Mouse (Mus musculus) cortical plate, adult 2 months (tissue): ENCODE results near the gene Ppp2r5d.

Experiments
- CTCF ChIP-seq: fragments of 200-500 bp; IDR thresholded peaks from 2 replicates; pipeline ENCODE4 v1.5.1; 2011; ENCODE audit warnings: mild to moderate bottlenecking, control low read depth, low read length; ENCODE audit not compliant: insufficient read depth; ENCODE audit errors: extremely low read depth
- POLR2A ChIP-seq: fragments of 200-500 bp; IDR thresholded peaks from 2 replicates; pipeline ENCODE4 v1.6.1; 2011; ENCODE audit warnings: mild to moderate bottlenecking, low read length, control low read depth; ENCODE audit not compliant: insufficient read depth; ENCODE audit errors: extremely low read depth

DNA sequence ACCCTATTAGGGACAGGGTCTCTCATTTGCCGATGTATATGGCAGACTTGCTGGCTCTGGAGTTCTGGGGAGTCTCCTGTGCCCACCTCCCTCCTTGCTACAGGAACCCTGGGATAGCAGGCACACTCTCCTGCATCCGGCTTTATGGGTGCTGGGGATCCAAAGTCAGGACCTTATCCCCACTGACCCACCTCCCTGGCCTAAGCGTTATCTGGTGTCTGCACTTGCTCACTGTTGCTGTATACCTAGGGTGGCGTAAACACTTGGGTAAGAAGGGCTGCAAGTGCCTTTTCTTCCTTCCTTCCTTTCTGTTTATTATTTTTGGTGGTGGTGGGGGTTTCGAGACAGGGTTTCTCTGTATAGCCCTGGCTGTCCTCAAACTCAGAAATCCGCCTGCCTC is 36.4 kb upstream of the Ppp2r5d start:
- TF ChIP-seq CTCF, result no peak
- no peak for TF ChIP-seq POLR2A
